Mouse (Mus musculus): ENCODE measurements around the gene Znrf3. TPM values are rescaled to one million over a fixed set of nuclear protein-coding genes. Genes with fewer than 3 reads are reported as not detected.
A peak's percentile ranks its signal among the peaks of the same experiment; 100 is the strongest.

Znrf3 gene
- polyA plus RNA-seq, 1 experiment from 2014 or later: 12.3 TPM

DNA sequence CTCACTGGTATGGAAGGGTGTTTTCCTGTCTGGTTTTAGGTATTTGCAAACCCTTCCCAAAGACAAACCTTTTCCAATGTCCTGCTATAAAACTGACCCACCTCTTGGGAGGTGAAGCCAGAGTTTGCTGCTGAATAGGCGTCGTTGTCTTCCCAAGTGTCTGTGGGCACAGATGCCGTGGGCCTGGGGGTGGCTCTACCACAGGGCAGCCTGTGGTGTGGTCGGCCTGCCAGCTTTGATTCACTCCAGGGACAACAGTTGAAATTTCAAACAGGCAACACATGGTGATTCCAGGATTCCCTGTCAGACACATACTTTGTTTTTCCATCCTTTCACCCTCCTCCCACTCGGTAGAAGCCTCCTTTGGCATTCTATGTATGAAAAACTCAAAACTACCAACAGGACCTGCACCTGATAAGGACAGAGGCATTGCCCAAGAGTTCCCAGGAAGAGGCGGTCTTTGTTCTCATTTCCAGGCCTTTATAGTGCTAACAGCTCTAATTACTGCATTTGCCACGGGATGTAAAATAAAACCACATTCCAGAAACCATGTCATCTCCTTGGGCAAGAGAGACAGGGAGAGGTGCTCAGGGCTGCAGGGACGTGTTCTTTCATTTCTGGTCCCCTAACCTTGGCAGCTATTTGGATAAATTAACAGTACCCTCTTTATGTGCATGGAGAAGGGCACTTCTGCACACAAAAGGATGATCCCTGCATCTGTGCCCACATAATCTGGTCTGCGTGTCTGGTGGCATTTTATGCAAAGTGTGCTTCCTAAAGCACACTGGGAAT, 173.2 kb downstream of the Znrf3 start:
- Histone ChIP-seq H3K27ac (replicated peaks; ENCODE audit: low read depth, low read length) (no peak overlapping the region), H3K9ac (ENCODE audit: low read length) (no peak overlapping the region), H3K4me2 (ENCODE audit: low read depth, severe bottlenecking) (no peak overlapping the region), H3K4me3 (ENCODE audit: low read depth, low read length) (no peak overlapping the region), H3K9me3 (ENCODE audit: control insufficient read depth, low read length) (no peaks in the 10 kb centered on the region), H3K27me3 (ENCODE audit: control insufficient read depth, insufficient read depth, low read length) (no peaks in the 10 kb centered on the region), H3K4me1 (ENCODE audit: control insufficient read depth, insufficient read depth, low read length) (no peaks in the 10 kb centered on the region), H3K36me3 (ENCODE audit: control insufficient read depth, insufficient read depth, low read length) (no peaks in the 10 kb centered on the region)
- DNase-seq (ENCODE audit: low spot score) (no peak), ATAC-seq (ENCODE audit: insufficient number of reproducible peaks, low FRiP score, low TSS enrichment, low read depth) (no peak)
- 46% methylated on average over 9 of the region's 9 CpGs for WGBS

GRCm38 (mm10) chr11:5269846-5270461, 174.7 kb downstream of the Znrf3 start:
- no peak overlapping the region for H3K4me3 ChIP-seq (ENCODE audit: low read depth, low read length)
- no peaks in the 10 kb centered on the region for H3K36me3 ChIP-seq (ENCODE audit: control insufficient read depth, insufficient read depth, low read length)
- H3K27ac ChIP-seq (replicated peaks; ENCODE audit: low read depth, low read length): no peak overlapping the region
- no peak for ATAC-seq (ENCODE audit: insufficient number of reproducible peaks, low FRiP score, low TSS enrichment, low read depth)
- no peak overlapping the region for H3K9ac ChIP-seq (ENCODE audit: low read length)
- no peaks in the 10 kb centered on the region for H3K27me3 ChIP-seq (ENCODE audit: control insufficient read depth, insufficient read depth, low read length)
- WGBS: 93% methylated on average over 8 of the region's 8 CpGs
- H3K9me3 ChIP-seq (ENCODE audit: control insufficient read depth, low read length): no peaks in the 10 kb centered on the region
- DNase-seq (ENCODE audit: low spot score): no peak
- no peaks in the 10 kb centered on the region for H3K4me1 ChIP-seq (ENCODE audit: control insufficient read depth, insufficient read depth, low read length)
- no peak overlapping the region for H3K4me2 ChIP-seq (ENCODE audit: low read depth, severe bottlenecking)

GRCm38 (mm10) chr11:5265764-5266163, 178.9 kb downstream of the Znrf3 start:
- DNase-seq (ENCODE audit: low spot score) (no peak), ATAC-seq (ENCODE audit: insufficient number of reproducible peaks, low FRiP score, low TSS enrichment, low read depth) (no peak)
- Histone ChIP-seq H3K4me3 (ENCODE audit: low read depth, low read length) (no peak overlapping the region), H3K27ac (replicated peaks; ENCODE audit: low read depth, low read length) (no peak overlapping the region), H3K27me3 (ENCODE audit: control insufficient read depth, insufficient read depth, low read length) (no peaks in the 10 kb centered on the region), H3K9ac (ENCODE audit: low read length) (no peak overlapping the region), H3K4me2 (ENCODE audit: low read depth, severe bottlenecking) (no peak overlapping the region), H3K9me3 (ENCODE audit: control insufficient read depth, low read length) (no peaks in the 10 kb centered on the region), H3K4me1 (ENCODE audit: control insufficient read depth, insufficient read depth, low read length) (no peaks in the 10 kb centered on the region), H3K36me3 (ENCODE audit: control insufficient read depth, insufficient read depth, low read length) (no peaks in the 10 kb centered on the region)
- 79% methylated on average over 8 of the region's 8 CpGs for WGBS

- H3K9ac ChIP-seq (ENCODE audit: low read length): no peak overlapping the region
- H3K36me3 ChIP-seq (ENCODE audit: control insufficient read depth, insufficient read depth, low read length): no peaks in the 10 kb centered on the region
- no peak overlapping the region for H3K4me2 ChIP-seq (ENCODE audit: low read depth, severe bottlenecking)
- no peaks in the 10 kb centered on the region for H3K27me3 ChIP-seq (ENCODE audit: control insufficient read depth, insufficient read depth, low read length)
- 54% methylated on average over 26 of the region's 26 CpGs for WGBS
- no peaks in the 10 kb centered on the region; the same call in 1 of the 2 replicates for H3K4me1 ChIP-seq (ENCODE audit: control insufficient read depth, insufficient read depth, low read length)
- DNase-seq (ENCODE audit: low spot score) (no peak), ATAC-seq (ENCODE audit: insufficient number of reproducible peaks, low FRiP score, low TSS enrichment, low read depth) (no peak)
- H3K27ac ChIP-seq (replicated peaks; ENCODE audit: low read depth, low read length): no peak overlapping the region
- no peak overlapping the region for H3K4me3 ChIP-seq (ENCODE audit: low read depth, low read length)
- no peaks in the 10 kb centered on the region for H3K9me3 ChIP-seq (ENCODE audit: control insufficient read depth, low read length)
Measured at GRCm38 (mm10) chr11:5263078-5263730, 181.4 kb downstream of the Znrf3 start.

DNA sequence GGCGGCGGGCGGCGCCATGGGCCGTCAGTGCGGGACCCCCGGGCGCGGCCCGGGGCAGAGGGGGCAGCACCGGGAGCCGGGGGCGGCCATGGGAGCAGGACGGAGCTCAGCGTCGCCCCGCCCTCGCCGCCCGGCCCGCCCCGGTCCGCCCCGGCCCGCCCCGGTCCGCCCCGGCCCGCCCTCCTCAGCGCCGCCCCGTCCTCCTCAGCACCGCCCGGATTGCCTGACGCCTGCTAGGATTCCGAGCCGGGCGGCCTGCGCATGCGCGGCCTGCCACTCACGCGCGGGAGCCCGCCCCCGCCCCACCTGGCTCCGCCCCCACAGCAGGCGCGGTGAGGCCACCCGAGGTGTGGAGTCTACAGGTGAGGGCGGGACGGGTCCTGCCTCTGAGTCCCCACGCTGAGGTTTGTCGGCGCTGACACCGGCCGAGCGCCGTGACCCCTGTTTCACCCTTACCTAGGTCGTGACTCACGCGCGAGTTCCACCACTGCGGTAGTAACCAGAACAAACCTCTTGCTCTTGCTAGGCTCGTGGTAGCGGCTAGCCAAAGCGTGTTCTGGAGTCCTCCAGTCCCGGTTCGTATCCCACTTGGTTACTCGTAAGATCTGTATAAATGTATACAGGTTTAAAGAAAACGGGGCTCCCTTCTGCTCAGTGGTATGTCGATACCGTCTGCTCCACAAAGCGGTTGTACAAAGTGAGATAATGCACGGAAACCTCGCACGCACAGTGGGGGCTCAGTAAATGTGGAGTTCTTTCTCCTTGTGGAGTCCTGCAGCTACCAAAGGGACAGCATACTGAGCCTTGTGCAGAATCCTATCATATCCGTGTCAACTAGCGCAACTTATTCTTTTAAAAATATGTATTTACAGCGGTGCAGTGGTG, 182.9 kb downstream of the Znrf3 start, which contains the start of gene Kremen1:
Gene Kremen1, minus strand, starts transcription at position 51 of the 885 bp plus-strand sequence.
- H3K27me3 ChIP-seq (ENCODE audit: control insufficient read depth, insufficient read depth, low read length): no peaks in the 10 kb centered on the region
- peaks cover under 1% of the 10 kb centered on the region for H3K4me1 ChIP-seq (ENCODE audit: control insufficient read depth, insufficient read depth, low read length)
- peak within 1 kb of the TSS; percentile 83 for H3K4me2 ChIP-seq (ENCODE audit: low read depth, severe bottlenecking)
- ATAC-seq (ENCODE audit: insufficient number of reproducible peaks, low FRiP score, low TSS enrichment, low read depth) (peak; percentile 93), DNase-seq (ENCODE audit: low spot score) (peak; percentile 92)
- peak within 1 kb of the TSS; percentile 76 for H3K4me3 ChIP-seq (ENCODE audit: low read depth, low read length)
- peak within 1 kb of the TSS; percentile 8; the same call in 1 of the 2 replicates for H3K27ac ChIP-seq (replicated peaks; ENCODE audit: low read depth, low read length)
- H3K9me3 ChIP-seq (ENCODE audit: control insufficient read depth, low read length): no peaks in the 10 kb centered on the region
- WGBS: 4% methylated on average over 52 of the region's 80 CpGs
- no peaks in the 10 kb centered on the region for H3K36me3 ChIP-seq (ENCODE audit: control insufficient read depth, insufficient read depth, low read length)
- peak within 1 kb of the TSS; percentile 83 for H3K9ac ChIP-seq (ENCODE audit: low read length)

GRCm38 (mm10) chr11:5260942-5261459, 183.6 kb downstream of the Znrf3 start:
- WGBS: under 1% methylated on average over 42 of the region's 42 CpGs

DNA sequence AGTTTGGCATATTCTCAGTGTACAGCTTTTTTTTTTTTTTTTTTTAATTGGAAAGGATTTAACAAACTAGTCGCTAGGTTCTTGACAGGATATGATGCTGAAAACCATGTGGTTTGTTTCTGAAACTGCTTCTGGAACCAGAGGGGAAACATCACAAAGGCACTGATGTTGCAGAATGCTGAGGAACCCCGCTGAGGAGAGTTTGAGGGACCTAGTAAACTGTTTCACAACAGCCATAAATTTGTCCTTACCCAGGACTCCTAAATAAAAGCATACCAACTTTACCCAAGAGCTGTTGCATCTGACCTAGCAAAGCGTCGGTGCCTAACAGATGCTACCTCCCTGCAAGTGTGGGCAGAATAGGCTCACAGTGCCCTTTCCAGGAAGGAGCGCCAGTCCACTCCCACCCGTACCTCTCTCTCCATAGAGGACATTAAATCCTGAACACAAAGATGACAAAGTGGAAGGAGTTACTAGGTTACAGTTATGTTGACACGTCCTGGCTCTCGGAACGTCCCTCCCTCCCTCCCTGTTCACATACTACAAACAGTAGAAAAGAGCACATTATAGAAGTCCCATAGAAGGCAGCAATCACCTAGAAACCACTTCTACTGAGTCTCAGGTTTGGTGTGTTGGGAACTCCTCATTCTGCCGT, 184.6 kb downstream of the Znrf3 start:
- Histone ChIP-seq H3K27me3 (ENCODE audit: control insufficient read depth, insufficient read depth, low read length) (no peaks in the 10 kb centered on the region), H3K9ac (ENCODE audit: low read length) (no peak overlapping the region), H3K4me3 (ENCODE audit: low read depth, low read length) (peak overlapping the region; percentile 76), H3K4me2 (ENCODE audit: low read depth, severe bottlenecking) (peak overlapping the region; percentile 83; the same call in 1 of the 2 replicates), H3K36me3 (ENCODE audit: control insufficient read depth, insufficient read depth, low read length) (no peaks in the 10 kb centered on the region), H3K9me3 (ENCODE audit: control insufficient read depth, low read length) (no peaks in the 10 kb centered on the region), H3K27ac (replicated peaks; ENCODE audit: low read depth, low read length) (no peak overlapping the region), H3K4me1 (ENCODE audit: control insufficient read depth, insufficient read depth, low read length) (peaks cover 14% of the 10 kb centered on the region)
- ATAC-seq (ENCODE audit: insufficient number of reproducible peaks, low FRiP score, low TSS enrichment, low read depth) (no peak), DNase-seq (ENCODE audit: low spot score) (peak; percentile 34)
- 39% methylated on average over 10 of the region's 10 CpGs for WGBS

More at GRCm38 (mm10) chr11:5260942-5261459, 183.6 kb downstream of the Znrf3 start:
- Histone ChIP-seq H3K27ac (replicated peaks; ENCODE audit: low read depth, low read length) (no peak overlapping the region), H3K4me2 (ENCODE audit: low read depth, severe bottlenecking) (peak overlapping the region; percentile 83), H3K9ac (ENCODE audit: low read length) (peak overlapping the region; percentile 83), H3K36me3 (ENCODE audit: control insufficient read depth, insufficient read depth, low read length) (no peaks in the 10 kb centered on the region), H3K4me3 (ENCODE audit: low read depth, low read length) (peak overlapping the region; percentile 76), H3K27me3 (ENCODE audit: control insufficient read depth, insufficient read depth, low read length) (no peaks in the 10 kb centered on the region), H3K4me1 (ENCODE audit: control insufficient read depth, insufficient read depth, low read length) (peaks cover 7% of the 10 kb centered on the region), H3K9me3 (ENCODE audit: control insufficient read depth, low read length) (no peaks in the 10 kb centered on the region)
- DNase-seq (ENCODE audit: low spot score) (peak; percentile 70), ATAC-seq (ENCODE audit: insufficient number of reproducible peaks, low FRiP score, low TSS enrichment, low read depth) (peak; percentile 10; the same call in 1 of the 2 replicates)
